Mouse (Mus musculus): ENCODE measurements around the gene Fermt2. TPM values are rescaled to one million over a fixed set of nuclear protein-coding genes. Genes with fewer than 3 reads are reported as not detected.

The Fermt2 gene
- polyA plus RNA-seq, 1 experiment from 2014 or later: 147 TPM

DNA sequence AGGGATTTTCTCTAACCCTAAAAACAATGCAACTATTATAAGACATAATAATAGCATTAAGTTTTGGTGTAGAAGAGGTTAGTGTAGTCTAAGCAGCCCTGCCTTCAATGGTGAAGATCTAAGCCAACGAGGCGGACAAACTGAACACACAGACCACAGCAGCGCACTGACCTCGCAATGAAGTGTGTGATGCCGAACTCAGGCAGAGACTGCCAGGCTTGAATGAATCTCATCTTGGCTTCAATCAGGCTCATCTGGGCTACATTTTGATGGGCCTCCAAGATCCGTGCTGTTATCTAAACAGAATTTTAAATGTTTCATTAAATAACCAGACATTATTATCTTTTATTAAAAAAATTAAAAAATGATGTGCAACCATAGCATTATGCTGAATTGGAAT lies 68.0 kb downstream of the Fermt2 start:
- 92% methylated on average over 6 of the region's 6 CpGs for WGBS
- Histone ChIP-seq H3K36me3 (peaks cover 81% of the 10 kb centered on the region), H3K4me1 (peaks cover 21% of the 10 kb centered on the region), H3K4me2 (replicated peaks) (no peak overlapping the region), H3K4me3 (no peak overlapping the region), H3K9me3 (no peaks in the 10 kb centered on the region), H3K27ac (no peak overlapping the region), H3K27me3 (no peaks in the 10 kb centered on the region), H3K9ac (no peak overlapping the region)
- no peak for ATAC-seq (ENCODE audit: low FRiP score, low read depth)

DNA sequence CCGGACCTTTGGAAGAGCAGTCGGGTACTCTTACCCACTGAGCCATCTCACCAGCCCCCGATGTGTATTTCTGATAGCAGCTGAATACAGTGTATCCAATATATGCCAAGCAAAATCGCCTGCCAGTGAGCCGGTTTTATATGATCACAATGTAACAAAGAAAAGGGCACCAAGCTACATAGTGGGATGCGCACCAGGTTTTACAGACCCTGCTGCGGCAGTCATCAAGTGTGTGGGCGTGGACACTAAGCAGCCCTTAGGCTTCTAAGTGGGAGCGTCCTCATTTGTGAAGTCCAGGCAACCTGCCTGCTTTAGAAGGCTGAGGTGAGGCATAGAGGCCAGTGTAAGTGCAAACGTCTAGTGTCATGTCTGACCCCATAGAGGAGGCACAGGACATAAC lies 69.4 kb downstream of the Fermt2 start:
- Histone ChIP-seq H3K4me2 (replicated peaks) (no peak overlapping the region), H3K36me3 (peaks cover 68% of the 10 kb centered on the region), H3K9ac (no peak overlapping the region), H3K9me3 (no peaks in the 10 kb centered on the region), H3K27ac (no peak overlapping the region), H3K27me3 (no peaks in the 10 kb centered on the region), H3K4me3 (no peak overlapping the region), H3K4me1 (peaks cover 24% of the 10 kb centered on the region)
- no peak for ATAC-seq (ENCODE audit: low FRiP score, low read depth)
- 90% methylated on average over 10 of the region's 10 CpGs for WGBS

DNA sequence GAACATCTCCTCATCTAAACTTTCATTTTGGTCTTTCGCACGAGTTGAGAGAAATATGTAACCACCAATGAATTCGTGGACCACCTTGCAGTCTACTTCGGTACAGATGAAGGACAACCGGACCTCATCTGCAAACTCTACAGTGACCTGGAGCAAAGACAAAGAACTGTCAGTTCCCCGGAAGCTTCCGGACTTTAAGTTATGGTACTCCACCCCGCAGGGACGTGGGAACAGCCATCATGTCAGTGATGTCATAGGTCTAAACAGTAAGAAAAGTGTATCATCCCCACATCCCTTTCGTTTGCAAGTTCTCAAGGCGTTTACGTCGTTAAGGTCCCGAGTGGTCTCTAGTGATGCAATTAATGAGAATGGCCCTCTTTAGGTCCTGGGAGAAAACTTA lies 70.0 kb downstream of the Fermt2 start:
- ATAC-seq (ENCODE audit: low FRiP score, low read depth): no peak

DNA sequence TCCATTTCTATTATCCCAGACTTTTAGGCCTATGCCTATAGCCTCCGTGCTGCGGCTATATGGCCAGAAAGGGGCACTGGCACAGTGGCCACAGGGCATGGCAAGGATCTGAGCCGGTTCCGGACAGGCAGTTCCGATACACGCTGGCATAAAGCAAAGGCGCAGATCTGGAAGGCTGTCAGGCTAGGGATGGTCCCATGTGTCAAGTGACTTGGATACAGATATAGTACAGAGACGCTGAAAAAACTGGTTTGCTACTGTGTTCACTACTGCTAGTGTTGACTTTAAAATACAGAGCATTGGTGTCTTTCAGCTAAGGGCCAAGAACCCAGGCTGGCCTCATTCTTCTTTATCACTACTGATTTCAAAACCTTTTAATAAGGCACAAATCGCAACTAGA lies 72.9 kb downstream of the Fermt2 start:
- Histone ChIP-seq H3K4me3 (no peak overlapping the region), H3K27me3 (no peaks in the 10 kb centered on the region), H3K9me3 (no peaks in the 10 kb centered on the region), H3K9ac (no peak overlapping the region), H3K4me2 (replicated peaks) (no peak overlapping the region), H3K27ac (no peak overlapping the region), H3K36me3 (peaks cover 43% of the 10 kb centered on the region), H3K4me1 (peaks cover 19% of the 10 kb centered on the region)
- no peak for ATAC-seq (ENCODE audit: low FRiP score, low read depth)
- WGBS: 89% methylated on average over 9 of the region's 9 CpGs

More for the DNA sequence above, 70.0 kb downstream of the Fermt2 start:
- no peaks in the 10 kb centered on the region for H3K9me3 ChIP-seq
- no peak overlapping the region for H3K27ac ChIP-seq
- no peaks in the 10 kb centered on the region for H3K27me3 ChIP-seq
- no peak overlapping the region for H3K4me2 ChIP-seq (replicated peaks)
- no peak overlapping the region for H3K4me3 ChIP-seq
- WGBS: 91% methylated on average over 14 of the region's 14 CpGs
- peaks cover 64% of the 10 kb centered on the region for H3K36me3 ChIP-seq
- peaks cover 24% of the 10 kb centered on the region for H3K4me1 ChIP-seq
- no peak overlapping the region for H3K9ac ChIP-seq

DNA sequence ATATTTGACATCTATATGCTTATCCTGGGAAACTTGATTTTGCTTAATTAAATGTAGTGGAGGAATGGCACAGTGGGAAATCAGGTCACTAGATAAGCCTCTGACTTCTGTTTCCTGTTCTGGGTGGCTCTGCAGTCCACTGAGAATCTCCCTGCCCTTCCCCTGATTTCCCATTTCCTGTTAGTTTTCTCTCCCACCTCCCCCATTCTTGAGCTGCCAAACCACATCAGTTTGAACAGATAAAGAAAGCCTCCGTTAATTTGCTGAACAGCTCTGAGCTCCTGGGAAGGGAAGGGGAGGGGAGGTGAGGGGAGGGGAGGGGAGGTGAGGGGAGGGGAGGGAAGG lies 73.4 kb downstream of the Fermt2 start:
- H3K4me3 ChIP-seq: no peak overlapping the region
- no peaks in the 10 kb centered on the region for H3K9me3 ChIP-seq
- ATAC-seq (ENCODE audit: low FRiP score, low read depth): no peak
- no peak overlapping the region for H3K27ac ChIP-seq
- peaks cover 37% of the 10 kb centered on the region for H3K36me3 ChIP-seq
- no peak overlapping the region for H3K4me2 ChIP-seq (replicated peaks)
- no peak overlapping the region for H3K9ac ChIP-seq
- H3K27me3 ChIP-seq: no peaks in the 10 kb centered on the region
- H3K4me1 ChIP-seq: peaks cover 19% of the 10 kb centered on the region
- 0% methylated on average over 1 of the region's 1 CpGs for WGBS

DNA sequence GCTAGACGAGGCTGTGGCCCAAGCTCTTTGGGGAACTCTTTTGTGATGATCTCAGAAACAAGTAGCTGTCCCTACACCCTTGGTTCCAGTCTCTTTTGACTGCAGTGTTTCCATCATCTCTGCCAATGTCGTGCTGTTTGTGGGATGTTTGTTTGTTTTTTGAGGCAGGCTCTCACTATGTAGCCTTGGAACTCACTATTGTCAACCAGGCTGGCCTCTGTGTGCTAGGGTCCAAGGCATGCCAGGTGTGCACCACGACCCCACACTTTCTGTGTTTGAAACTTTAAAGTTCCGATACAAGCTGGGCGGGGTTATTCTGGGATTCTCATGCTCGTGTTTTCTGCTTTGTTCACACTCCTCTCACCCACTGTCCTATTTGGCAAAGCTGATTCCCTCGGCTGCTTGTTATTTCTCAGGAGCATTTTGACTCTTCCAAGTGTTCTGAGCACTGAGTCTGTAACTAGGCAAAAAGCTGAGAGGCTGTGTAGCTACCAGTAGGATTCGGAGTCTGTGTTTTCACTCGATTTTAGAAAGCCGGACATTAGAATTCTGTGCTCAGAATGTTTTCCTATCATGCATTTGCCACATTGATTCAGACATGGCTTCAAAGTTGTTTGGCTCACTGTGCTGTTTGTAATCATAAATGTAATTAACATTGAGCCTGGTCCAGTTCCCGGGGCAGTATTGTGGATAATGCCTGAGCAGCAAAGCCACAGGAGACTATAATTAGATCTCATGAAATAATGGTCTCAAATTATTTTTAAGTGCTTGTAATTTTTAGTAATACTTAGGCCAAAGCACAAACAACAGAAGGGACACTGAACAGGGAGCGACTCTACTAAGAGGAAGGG lies 74.0 kb downstream of the Fermt2 start:
- Histone ChIP-seq H3K9me3 (no peaks in the 10 kb centered on the region), H3K9ac (no peak overlapping the region), H3K27ac (no peak overlapping the region; the same call in 1 of the 2 replicates), H3K4me2 (replicated peaks) (no peak overlapping the region), H3K27me3 (no peaks in the 10 kb centered on the region), H3K4me3 (no peak overlapping the region), H3K4me1 (peaks cover 19% of the 10 kb centered on the region), H3K36me3 (peaks cover 32% of the 10 kb centered on the region)
- ATAC-seq (ENCODE audit: low FRiP score, low read depth): no peak
- WGBS: 42% methylated on average over 12 of the region's 12 CpGs

DNA sequence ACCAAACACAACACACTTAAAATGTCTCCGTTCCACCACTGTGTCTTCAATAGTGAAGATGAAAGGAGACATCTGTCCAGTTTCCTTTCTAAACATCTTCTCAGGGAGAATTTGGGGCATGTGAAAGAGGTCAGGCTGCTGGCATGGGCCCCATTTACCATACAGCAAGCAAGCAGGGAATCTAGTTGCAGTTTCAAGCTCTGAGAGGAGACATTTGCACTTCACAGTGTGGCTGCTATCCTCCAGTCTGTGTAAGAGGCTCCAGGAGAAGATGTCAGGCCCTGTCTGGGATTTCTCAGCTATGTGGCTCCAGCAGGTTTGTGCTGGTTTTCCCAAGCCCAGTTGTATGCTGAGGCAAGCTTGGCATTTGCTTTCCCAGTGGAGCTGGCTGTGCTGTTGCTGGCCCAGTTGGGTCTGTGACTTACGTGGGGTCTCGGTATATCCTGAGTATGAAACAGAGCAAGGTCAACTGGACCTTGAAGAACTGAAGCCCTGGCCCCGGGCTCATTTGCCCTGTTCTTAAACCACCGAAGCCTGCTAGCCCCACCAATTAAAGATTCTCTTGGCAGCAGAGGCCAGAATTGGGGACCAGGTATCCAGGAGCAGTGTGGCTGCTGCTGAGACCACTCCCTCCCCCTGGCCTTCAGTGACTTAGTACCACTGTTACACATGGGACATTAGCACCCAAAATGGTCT lies 76.2 kb downstream of the Fermt2 start:
- 60% methylated on average over 5 of the region's 5 CpGs for WGBS
- H3K4me2 ChIP-seq (replicated peaks): no peak overlapping the region
- no peaks in the 10 kb centered on the region for H3K27me3 ChIP-seq
- peaks cover 19% of the 10 kb centered on the region for H3K4me1 ChIP-seq
- H3K9ac ChIP-seq: no peak overlapping the region
- no peak overlapping the region for H3K4me3 ChIP-seq
- no peaks in the 10 kb centered on the region for H3K9me3 ChIP-seq
- ATAC-seq (ENCODE audit: low FRiP score, low read depth): 0 out of 2 replicates have a peak, but pooled peaks have one; percentile 24
- H3K27ac ChIP-seq: no peak overlapping the region
- peaks cover 15% of the 10 kb centered on the region for H3K36me3 ChIP-seq

DNA sequence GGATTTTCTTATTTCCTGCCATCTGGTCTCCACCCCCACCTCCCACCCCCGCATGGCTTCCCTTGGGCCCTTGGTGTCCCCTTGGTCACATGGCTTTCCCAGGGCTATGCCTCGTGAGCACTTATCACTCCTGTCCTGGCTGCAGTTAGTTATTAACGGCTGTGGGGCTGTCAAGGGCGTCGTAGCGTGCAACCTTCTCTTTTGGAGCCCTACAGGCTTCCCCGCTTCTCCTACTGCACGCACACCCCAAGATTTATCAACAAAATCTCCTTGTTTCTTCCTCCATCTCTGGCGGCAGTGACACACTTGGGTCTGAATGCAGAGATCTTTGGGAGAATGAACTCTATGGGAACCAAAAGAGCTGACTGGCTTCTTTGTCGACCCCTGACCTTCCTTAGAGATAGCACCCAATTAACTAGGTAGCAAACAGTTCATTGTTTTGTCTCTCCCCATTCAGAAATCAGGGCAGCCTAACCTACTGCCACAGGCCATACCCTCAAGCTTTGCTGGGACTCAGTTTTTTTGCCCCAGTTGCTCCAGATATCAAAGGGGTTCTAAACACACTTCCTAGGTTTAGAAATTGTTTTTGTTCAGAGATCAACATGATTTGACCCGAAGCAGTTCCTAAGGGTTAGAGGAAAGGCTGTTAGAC lies 76.9 kb downstream of the Fermt2 start:
- Histone ChIP-seq H3K4me2 (replicated peaks) (no peak overlapping the region), H3K4me1 (peaks cover 19% of the 10 kb centered on the region), H3K27me3 (no peaks in the 10 kb centered on the region), H3K36me3 (peaks cover 8% of the 10 kb centered on the region), H3K9ac (no peak overlapping the region), H3K9me3 (no peaks in the 10 kb centered on the region), H3K27ac (no peak overlapping the region), H3K4me3 (no peak overlapping the region)
- no peak for ATAC-seq (ENCODE audit: low FRiP score, low read depth)
- WGBS: 32% methylated on average over 11 of the region's 11 CpGs

DNA sequence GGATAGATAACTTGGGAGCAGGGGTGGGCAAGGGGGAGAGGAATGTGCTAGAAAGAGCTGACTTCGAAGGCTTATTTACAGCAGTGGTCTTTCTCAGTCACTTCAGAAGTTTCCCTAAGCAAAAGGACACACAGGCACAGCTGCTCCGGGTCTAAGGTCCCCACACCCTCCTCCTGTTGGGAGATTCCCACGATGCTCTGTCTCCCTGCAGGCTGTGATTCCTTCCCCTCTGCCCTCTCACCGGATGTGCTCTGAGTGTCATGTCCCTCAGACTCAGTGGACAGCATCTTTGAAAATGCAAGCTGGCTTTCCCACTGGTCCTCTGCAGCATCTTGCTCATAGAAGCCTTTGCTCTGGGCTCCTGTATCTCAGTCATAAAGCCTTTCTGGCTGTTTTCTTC lies 77.8 kb downstream of the Fermt2 start:
- WGBS: 49% methylated on average over 4 of the region's 4 CpGs
- H3K27me3 ChIP-seq: no peaks in the 10 kb centered on the region
- no peaks in the 10 kb centered on the region for H3K36me3 ChIP-seq
- no peak overlapping the region for H3K9ac ChIP-seq
- H3K4me2 ChIP-seq (replicated peaks): no peak overlapping the region
- no peak overlapping the region for H3K27ac ChIP-seq
- no peak overlapping the region for H3K4me3 ChIP-seq
- no peak for ATAC-seq (ENCODE audit: low FRiP score, low read depth)
- H3K9me3 ChIP-seq: no peaks in the 10 kb centered on the region
- peaks cover 19% of the 10 kb centered on the region for H3K4me1 ChIP-seq

DNA sequence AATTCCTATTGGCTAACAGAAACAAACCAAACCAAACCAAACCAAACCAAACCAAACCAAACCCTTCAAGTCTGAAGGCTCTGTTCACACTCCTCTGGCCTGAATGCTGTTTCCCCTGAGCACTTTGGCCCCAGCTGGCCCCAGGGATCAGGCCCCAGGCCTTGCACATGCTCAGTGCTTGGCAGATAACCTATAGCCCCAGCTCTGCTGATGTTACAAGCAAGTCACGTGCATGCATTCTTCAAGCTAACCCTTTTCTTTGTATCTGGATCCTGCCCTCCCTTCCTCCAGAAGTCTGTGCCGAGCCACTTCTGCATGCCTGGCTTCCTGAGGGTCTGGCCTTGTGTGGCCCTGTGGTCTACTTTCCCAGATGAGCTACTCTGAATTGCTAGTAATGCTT lies 78.8 kb downstream of the Fermt2 start:
- Histone ChIP-seq H3K27me3 (no peaks in the 10 kb centered on the region), H3K27ac (no peak overlapping the region), H3K4me1 (peaks cover 14% of the 10 kb centered on the region), H3K36me3 (no peaks in the 10 kb centered on the region), H3K4me2 (replicated peaks) (no peak overlapping the region), H3K9ac (no peak overlapping the region), H3K9me3 (no peaks in the 10 kb centered on the region), H3K4me3 (no peak overlapping the region)
- 38% methylated on average over 2 of the region's 2 CpGs for WGBS
- no peak for ATAC-seq (ENCODE audit: low FRiP score, low read depth)

DNA sequence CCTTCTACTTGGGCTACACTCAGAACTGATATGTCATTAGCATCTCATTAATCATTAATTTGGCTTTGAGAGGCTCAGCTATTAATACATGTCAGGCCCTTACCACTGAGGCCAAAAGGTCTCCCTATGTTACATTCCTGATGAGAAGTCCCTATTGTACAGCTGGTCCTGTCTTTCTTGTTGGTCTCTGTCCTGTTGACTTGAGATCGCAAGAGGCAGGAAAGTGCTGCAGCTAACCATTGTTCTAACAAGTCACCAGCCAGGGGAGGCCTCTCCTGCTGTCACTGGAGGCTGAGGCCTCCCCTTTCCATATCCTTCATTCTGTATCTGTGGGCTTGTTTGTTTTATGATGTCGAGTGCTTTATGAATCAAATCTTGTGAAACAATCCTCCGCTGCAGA lies 83.1 kb downstream of the Fermt2 start:
- H3K9ac ChIP-seq: no peak overlapping the region
- WGBS: 80% methylated on average over 3 of the region's 3 CpGs
- H3K4me3 ChIP-seq: no peak overlapping the region
- H3K4me2 ChIP-seq (replicated peaks): no peak overlapping the region
- no peaks in the 10 kb centered on the region for H3K36me3 ChIP-seq
- no peak overlapping the region for H3K27ac ChIP-seq
- H3K4me1 ChIP-seq: peaks cover 13% of the 10 kb centered on the region
- H3K27me3 ChIP-seq: no peaks in the 10 kb centered on the region
- no peak for ATAC-seq (ENCODE audit: low FRiP score, low read depth)
- H3K9me3 ChIP-seq: no peaks in the 10 kb centered on the region

DNA sequence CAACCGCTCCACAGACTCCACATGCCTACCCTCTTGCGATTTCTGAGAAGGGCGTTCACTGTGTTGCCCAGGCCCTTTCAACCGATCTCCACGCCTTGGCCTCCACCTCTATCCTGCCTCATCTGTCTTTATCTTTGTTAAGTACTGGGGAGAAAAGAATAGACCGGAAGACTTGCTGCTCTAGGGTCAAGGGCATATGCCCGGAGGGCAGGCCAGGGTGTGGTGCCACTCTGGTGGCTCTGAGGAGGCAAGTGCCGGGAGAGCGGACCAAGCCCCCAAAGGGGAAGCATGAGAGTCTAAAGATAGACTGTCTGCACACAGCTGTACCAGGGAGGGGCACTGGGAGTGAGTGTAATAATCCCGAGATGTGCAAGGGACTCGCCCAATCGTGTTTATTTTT lies 84.5 kb downstream of the Fermt2 start:
- peaks cover 21% of the 10 kb centered on the region for H3K4me1 ChIP-seq
- no peak for ATAC-seq (ENCODE audit: low FRiP score, low read depth)
- no peak overlapping the region for H3K4me2 ChIP-seq (replicated peaks)
- H3K9me3 ChIP-seq: no peaks in the 10 kb centered on the region
- no peaks in the 10 kb centered on the region for H3K36me3 ChIP-seq
- H3K27me3 ChIP-seq: no peaks in the 10 kb centered on the region
- H3K4me3 ChIP-seq: no peak overlapping the region
- 65% methylated on average over 12 of the region's 12 CpGs for WGBS
- no peak overlapping the region for H3K27ac ChIP-seq
- H3K9ac ChIP-seq: no peak overlapping the region
